ENCODE assay signal across 29 mouse cellular contexts in genomic region chr13:12829031-12829430, GRCm38 (mm10). TPM values are rescaled to one million over a fixed set of nuclear protein-coding genes. Genes with fewer than 3 reads are reported as not detected.
DNase-seq lines count a peak whose midpoint lies in the region; ATAC-seq and TF ChIP-seq lines count a peak whose summit lies in the region.
"Had no signal": no experiment of that assay in that cellular context is flagged by ENCODE, and none has a peak within 500 bp of the region (broad histone marks: within the 10 kb centered on the region; RNA-seq: fewer than 3 reads in every experiment).

No protein-coding gene starts in this region.

- H3K4me2 ChIP-seq in forebrain, postnatal 0 days (ENCODE audit: low read depth), result no peak overlapping the region
- H3K4me2 ChIP-seq in forebrain, embryonic 16.5 days (ENCODE audit: low read length), result no peak overlapping the region
- H3K4me2 ChIP-seq: embryonic facial prominence, embryonic 13.5 days; forebrain, embryonic 13.5 days; heart, embryonic 11.5 days; heart, embryonic 15.5 days; hindbrain, embryonic 15.5 days had no signal

- no peak overlapping the region for H3K27ac ChIP-seq in forebrain, postnatal 0 days (ENCODE audit: low read depth, low read length)
- no peak overlapping the region for H3K27ac ChIP-seq in forebrain, embryonic 16.5 days (ENCODE audit: low read length)
- H3K27ac ChIP-seq: embryonic facial prominence, embryonic 13.5 days; forebrain, embryonic 13.5 days; heart, adult 2 months; heart, embryonic 15.5 days; hindbrain, embryonic 15.5 days had no signal

- H3K4me3 ChIP-seq in forebrain, postnatal 0 days (ENCODE audit: low read depth, low read length), result no peak overlapping the region
- H3K4me3 ChIP-seq in forebrain, embryonic 16.5 days (replicated peaks; ENCODE audit: low read length), result no peak overlapping the region
- H3K4me3 ChIP-seq: embryonic facial prominence, embryonic 13.5 days; forebrain, embryonic 13.5 days; heart, adult 2 months; heart, embryonic 15.5 days; hindbrain, embryonic 15.5 days had no signal

- no peaks in the 10 kb centered on the region for H3K4me1 ChIP-seq in forebrain, postnatal 0 days (ENCODE audit: insufficient read depth)
- H3K4me1 ChIP-seq in forebrain, embryonic 16.5 days (replicated peaks; ENCODE audit: control insufficient read depth, insufficient read depth, low read length), result no peaks in the 10 kb centered on the region
- H3K4me1 ChIP-seq: embryonic facial prominence, embryonic 13.5 days; forebrain, embryonic 13.5 days; heart, embryonic 15.5 days; hindbrain, embryonic 15.5 days had no signal

- DNase-seq in forebrain, postnatal 0 days, result peak; percentile 1
- DNase-seq in retina, embryonic 14.5 days (ENCODE audit: low spot score), result peak; percentile 50
- no peak for DNase-seq in retina, postnatal 1 day
- peak; percentile 64 for DNase-seq in R1 (ENCODE audit: low read depth, low spot score)
- peak; percentile 1 for DNase-seq in yolk sac, embryonic 10.5 days (ENCODE audit: low spot score)
- no peak for DNase-seq in layer of hippocampus, adult 8-10 months (ENCODE audit: low spot score in 2 of 2)
- no peak for DNase-seq in spleen, postnatal 10 days (ENCODE audit: low spot score in 2 of 2)
- DNase-seq: adrenal gland, postnatal 10 days; cerebellum, adult 11 months; cerebellum, adult 8-10 months; cerebellum, postnatal 14 days; gastrocnemius, postnatal 10 days; heart, adult 2 months; heart, postnatal 14 days; kidney, adult 11 months had no signal

- no peaks in the 10 kb centered on the region for H3K27me3 ChIP-seq in forebrain, postnatal 0 days (ENCODE audit: insufficient read depth, low read length)
- H3K27me3 ChIP-seq in forebrain, embryonic 16.5 days (replicated peaks; ENCODE audit: control insufficient read depth, insufficient read depth, low read length), result no peaks in the 10 kb centered on the region
- H3K27me3 ChIP-seq: CH12.LX; embryonic facial prominence, embryonic 13.5 days; forebrain, embryonic 13.5 days; heart, embryonic 15.5 days; hindbrain, embryonic 15.5 days; Patski had no signal

- 88% methylated on average over 5 of the region's 5 CpGs for WGBS in forebrain, postnatal 0 days
- WGBS in forebrain, embryonic 16.5 days, result 84% methylated on average over 5 of the region's 5 CpGs

- no peak for TF ChIP-seq CTCF in forebrain, postnatal 0 days (IDR thresholded peaks at IDR 0.05; ENCODE audit: low read depth)

- no peaks in the 10 kb centered on the region for H3K36me3 ChIP-seq in forebrain, postnatal 0 days (ENCODE audit: insufficient read depth)
- H3K36me3 ChIP-seq in forebrain, embryonic 16.5 days (ENCODE audit: control insufficient read depth, insufficient read depth), result peaks cover 2% of the 10 kb centered on the region; the same call in 1 of the 2 replicates
- H3K36me3 ChIP-seq: embryonic facial prominence, embryonic 13.5 days; heart, embryonic 15.5 days; hindbrain, embryonic 15.5 days had no signal

- H3K9ac ChIP-seq in forebrain, postnatal 0 days, result no peak overlapping the region
- no peak overlapping the region for H3K9ac ChIP-seq in forebrain, embryonic 16.5 days (replicated peaks; ENCODE audit: low read depth, low read length)
- H3K9ac ChIP-seq: embryonic facial prominence, embryonic 13.5 days; forebrain, embryonic 13.5 days; heart, embryonic 15.5 days; hindbrain, embryonic 15.5 days had no signal

- no peak for ATAC-seq in forebrain, postnatal 0 days
- no peak for ATAC-seq in forebrain, embryonic 16.5 days
- ATAC-seq: forebrain, embryonic 13.5 days; Patski had no signal

- H3K9me3 ChIP-seq in forebrain, postnatal 0 days (ENCODE audit: low read length), result peaks cover 29% of the 10 kb centered on the region
- peaks cover 35% of the 10 kb centered on the region for H3K9me3 ChIP-seq in forebrain, embryonic 16.5 days (ENCODE audit: control insufficient read depth, low read length)

RNA-seq across cellular contexts. Expression of gene Prl2c3, which starts 29.2 kb away (rescaled TPM):
- total RNA-seq in forebrain, postnatal 0 days (2014; rRNA removed), result not detected in 2 replicates
- polyA plus RNA-seq in forebrain, postnatal 0 days (2015; fragmentation: Nextera tagmentation; extraction: Ambion mirVana), result not detected in 2 replicates
- polyA plus RNA-seq in forebrain, embryonic 16.5 days (2015; fragmentation: Nextera tagmentation; extraction: Ambion mirVana), result not detected in 2 replicates
- total RNA-seq in layer of hippocampus, adult 8-10 months (2022), result not detected
- total RNA-seq: adrenal gland, postnatal 10 days; adrenal gland, postnatal 4 days; CH12.LX; common myeloid progenitor, adult 5-6 weeks; gastrocnemius, postnatal 10 days; gastrocnemius, postnatal 4 days; heart, adult 2 months; heart, postnatal 14 days; hematopoietic stem cell, adult 5-6 weeks; MEL had no signal
- polyA plus RNA-seq: embryonic facial prominence, embryonic 13.5 days; forebrain, embryonic 13.5 days; heart, adult 2 months; heart, embryonic 11.5 days; heart, embryonic 15.5 days; hindbrain, embryonic 15.5 days; intestine, embryonic 14.5 days had no signal

Comparison
In these comparisons a context has a peak if more than half of its experiments do, and no peak if none do; other contexts are left out.
1. DNase-seq: peak in forebrain, postnatal 0 days (single experiment), retina, embryonic 14.5 days (single experiment), R1 (single experiment) and yolk sac, embryonic 10.5 days (single experiment); none in retina, postnatal 1 day (single experiment), layer of hippocampus, adult 8-10 months (0 of 2) and spleen, postnatal 10 days (0 of 2).